Mouse (Mus musculus): Measurements from ENCODE around the gene Casp1. TPM values are rescaled to one million over a fixed set of nuclear protein-coding genes. Genes with fewer than 3 reads are reported as not detected.

The Casp1 gene
- polyA plus RNA-seq, 1 experiment from 2014 or later, result 1.6 TPM

DNA sequence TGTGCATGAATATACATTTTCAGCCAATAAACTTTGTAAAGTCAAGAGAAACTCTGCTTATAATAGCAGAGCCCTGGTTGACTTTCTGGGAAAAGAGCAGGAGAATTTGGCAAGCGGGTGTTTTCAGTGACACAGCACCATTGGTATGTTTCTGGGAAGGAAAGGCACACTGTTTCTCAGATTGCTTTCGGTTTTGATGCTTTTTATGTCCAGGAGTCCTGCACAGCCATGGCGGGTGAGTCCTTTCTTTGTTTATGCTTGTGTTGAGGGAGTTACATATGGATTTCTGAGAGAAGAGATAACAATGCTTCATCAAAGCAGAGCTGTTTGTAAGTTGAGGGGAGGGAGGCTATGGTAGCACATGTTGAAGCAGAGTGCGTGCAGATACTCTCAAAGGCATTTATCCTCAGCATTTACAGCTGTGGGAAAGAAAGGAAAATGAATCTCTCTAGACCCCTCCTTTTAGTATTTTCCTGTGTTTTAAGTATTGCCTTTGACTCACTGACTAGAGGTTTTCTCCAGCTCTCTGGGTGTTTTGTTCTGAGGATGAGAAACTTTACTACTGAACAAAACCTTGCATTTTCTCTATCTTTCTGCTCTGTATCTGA lies 47.1 kb downstream of the Casp1 start, which contains the start of gene Casp12:
Gene Casp12, plus strand, starts transcription at position 140 of the 608 bp plus-strand sequence.
- Histone ChIP-seq H3K27me3 (ENCODE audit: control insufficient read depth, insufficient read depth, low read length) (no peaks in the 10 kb centered on the region), H3K4me1 (ENCODE audit: control insufficient read depth, insufficient read depth, low read length) (no peaks in the 10 kb centered on the region), H3K9me3 (ENCODE audit: control insufficient read depth, low read depth, low read length) (no peaks in the 10 kb centered on the region), H3K4me2 (replicated peaks; ENCODE audit: low read depth, low read length) (peak within 1 kb of the TSS; percentile 24; the same call in 1 of the 2 replicates), H3K4me3 (ENCODE audit: low read depth, low read length) (no peak within 1 kb of the TSS), H3K9ac (replicated peaks; ENCODE audit: low read depth, low read length) (no peak within 1 kb of the TSS), H3K36me3 (ENCODE audit: control insufficient read depth, insufficient read depth, low read length) (no peaks in the 10 kb centered on the region), H3K27ac (ENCODE audit: low read length) (peak within 1 kb of the TSS; percentile 55; the same call in 1 of the 2 replicates)
- 29% methylated on average over 4 of the region's 4 CpGs for WGBS
- ATAC-seq (ENCODE audit: insufficient number of reproducible peaks, insufficient read depth, low FRiP score, low read depth), result peak; percentile 49; the same call in 1 of the 2 replicates

DNA sequence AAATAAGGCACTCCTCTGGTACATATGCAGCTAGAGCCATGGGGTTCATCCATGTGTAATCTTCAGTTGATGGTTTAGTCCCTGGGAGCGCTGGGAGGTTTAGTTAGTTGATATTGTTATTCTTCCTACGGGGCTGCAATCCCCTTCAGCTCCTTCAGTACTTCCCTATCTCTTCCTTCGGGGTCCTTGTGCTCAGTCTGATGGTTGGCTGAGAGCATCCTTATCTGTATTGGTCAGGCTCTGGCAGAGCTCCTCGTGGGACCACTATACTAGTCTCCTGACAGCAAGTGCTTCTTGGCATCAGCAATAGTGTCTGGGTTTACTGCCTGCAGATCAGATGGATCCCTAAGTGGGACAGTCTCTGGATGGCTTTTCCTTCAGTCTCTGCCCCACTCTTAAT lies 49.1 kb downstream of the Casp1 start:
- Histone ChIP-seq H3K4me3 (ENCODE audit: low read depth, low read length) (no peak overlapping the region), H3K4me1 (ENCODE audit: control insufficient read depth, insufficient read depth, low read length) (no peaks in the 10 kb centered on the region), H3K27ac (ENCODE audit: low read length) (no peak overlapping the region), H3K27me3 (ENCODE audit: control insufficient read depth, insufficient read depth, low read length) (no peaks in the 10 kb centered on the region), H3K9ac (replicated peaks; ENCODE audit: low read depth, low read length) (no peak overlapping the region), H3K36me3 (ENCODE audit: control insufficient read depth, insufficient read depth, low read length) (no peaks in the 10 kb centered on the region), H3K9me3 (ENCODE audit: control insufficient read depth, low read depth, low read length) (no peaks in the 10 kb centered on the region), H3K4me2 (replicated peaks; ENCODE audit: low read depth, low read length) (no peak overlapping the region)
- ATAC-seq (ENCODE audit: insufficient number of reproducible peaks, insufficient read depth, low FRiP score, low read depth), result no peak
- 86% methylated on average over 4 of the region's 4 CpGs for WGBS

DNA sequence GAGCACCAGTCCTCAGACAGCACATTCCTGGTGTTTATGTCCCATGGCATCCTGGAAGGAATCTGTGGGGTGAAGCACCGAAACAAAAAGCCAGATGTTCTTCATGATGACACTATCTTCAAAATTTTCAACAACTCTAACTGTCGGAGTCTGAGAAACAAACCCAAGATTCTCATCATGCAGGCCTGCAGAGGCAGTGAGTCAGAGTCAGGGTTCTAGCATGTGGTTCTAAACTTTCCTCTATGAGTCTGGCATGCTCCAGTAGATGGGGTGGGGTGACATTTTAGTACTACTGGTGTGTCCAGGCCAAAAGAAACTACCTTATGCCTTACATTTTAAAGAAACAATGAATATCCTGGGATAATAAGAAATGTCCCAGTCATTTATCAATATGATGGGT lies 55.4 kb downstream of the Casp1 start:
- no peaks in the 10 kb centered on the region for H3K27me3 ChIP-seq (ENCODE audit: control insufficient read depth, insufficient read depth, low read length)
- H3K27ac ChIP-seq (ENCODE audit: low read length), result no peak overlapping the region
- H3K9me3 ChIP-seq (ENCODE audit: control insufficient read depth, low read depth, low read length), result no peaks in the 10 kb centered on the region
- no peak overlapping the region for H3K4me2 ChIP-seq (replicated peaks; ENCODE audit: low read depth, low read length)
- no peaks in the 10 kb centered on the region for H3K36me3 ChIP-seq (ENCODE audit: control insufficient read depth, insufficient read depth, low read length)
- no peak for ATAC-seq (ENCODE audit: insufficient number of reproducible peaks, insufficient read depth, low FRiP score, low read depth)
- no peaks in the 10 kb centered on the region for H3K4me1 ChIP-seq (ENCODE audit: control insufficient read depth, insufficient read depth, low read length)
- no peak overlapping the region for H3K9ac ChIP-seq (replicated peaks; ENCODE audit: low read depth, low read length)
- 74% methylated on average over 2 of the region's 2 CpGs for WGBS
- H3K4me3 ChIP-seq (ENCODE audit: low read depth, low read length), result no peak overlapping the region

DNA sequence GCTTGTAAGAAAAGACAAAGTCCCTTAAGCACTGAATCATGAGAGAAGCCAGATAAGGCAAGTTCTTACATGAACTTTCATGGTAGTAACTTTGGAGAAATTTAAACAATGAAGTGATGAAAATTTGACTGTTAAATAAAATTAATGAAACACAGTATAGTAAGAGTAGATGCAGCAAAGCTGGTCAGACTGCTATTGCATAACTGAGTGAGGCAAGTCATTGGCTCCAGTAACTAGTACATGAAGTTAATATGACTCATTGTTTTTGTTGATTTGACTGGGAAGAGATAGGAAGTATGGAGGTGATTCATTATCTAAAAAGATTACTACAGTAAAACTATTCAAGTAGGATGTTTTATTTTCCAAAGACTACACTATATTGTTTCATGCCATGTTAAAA lies 58.5 kb downstream of the Casp1 start:
- Histone ChIP-seq H3K27me3 (ENCODE audit: control insufficient read depth, insufficient read depth, low read length) (no peaks in the 10 kb centered on the region), H3K9me3 (ENCODE audit: control insufficient read depth, low read depth, low read length) (no peaks in the 10 kb centered on the region), H3K4me1 (ENCODE audit: control insufficient read depth, insufficient read depth, low read length) (no peaks in the 10 kb centered on the region), H3K27ac (ENCODE audit: low read length) (no peak overlapping the region), H3K36me3 (ENCODE audit: control insufficient read depth, insufficient read depth, low read length) (no peaks in the 10 kb centered on the region), H3K4me3 (ENCODE audit: low read depth, low read length) (no peak overlapping the region), H3K9ac (replicated peaks; ENCODE audit: low read depth, low read length) (no peak overlapping the region), H3K4me2 (replicated peaks; ENCODE audit: low read depth, low read length) (no peak overlapping the region)
- no peak for ATAC-seq (ENCODE audit: insufficient number of reproducible peaks, insufficient read depth, low FRiP score, low read depth)

Other genes starting within 250 kb of the Casp1 start
- 0.93 and 1.3 TPM in 2 replicates for gene Casp4, start 10.3 kb downstream of the Casp1 start, polyA plus RNA-seq (2014; fragmentation: Nextera tagmentation; extraction: Ambion mirVana)
- 7.0 and 8.4 TPM in 2 replicates for gene Casp12, start 46.9 kb downstream of the Casp1 start, polyA plus RNA-seq (2014; fragmentation: Nextera tagmentation; extraction: Ambion mirVana)